Mouse (Mus musculus) C2C12 (cell line): Measurements from ENCODE around the gene Cd84.

ENCODE experiments used
- CTCF ChIP-seq: IDR thresholded peaks from one replicate; pipeline ENCODE4 v1.5.1; 2011; ENCODE audit not compliant: control insufficient read depth, insufficient read depth, insufficient read length
- MYOG ChIP-seq: IDR thresholded peaks from one replicate; pipeline ENCODE4 v1.6.1; 2011; ENCODE audit not compliant: control insufficient read depth, insufficient read length; ENCODE audit errors: extremely low read depth
- USF1 ChIP-seq: IDR thresholded peaks from one replicate; pipeline ENCODE4 v1.6.1; 2011; ENCODE audit warnings: low read depth, mild to moderate bottlenecking, control low read depth, moderate library complexity

DNA sequence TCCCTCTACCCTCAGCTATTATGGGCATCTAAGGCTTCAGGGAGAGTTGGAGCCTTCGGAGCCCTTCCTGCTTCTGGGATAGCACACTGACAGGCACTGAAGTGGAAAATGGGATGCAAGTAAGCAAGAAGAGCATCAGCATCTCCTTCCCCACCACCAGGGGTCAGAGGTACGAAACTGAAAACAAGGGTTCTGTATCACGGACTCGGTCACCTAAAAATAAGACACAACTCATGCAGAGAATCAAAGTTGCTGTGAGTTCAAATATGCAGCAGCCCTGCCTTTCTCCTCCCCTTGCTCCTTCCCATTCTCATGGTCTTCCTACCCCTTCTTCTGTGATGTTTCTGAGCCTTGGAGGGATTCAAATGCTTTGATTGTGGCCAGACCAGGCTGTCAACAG, 14.0 kb upstream of the Cd84 start:
- TF ChIP-seq CTCF (no peak), USF1 (no peak), MYOG (no peak)
